Mouse (Mus musculus) layer of hippocampus, adult 8-10 months (tissue): Measurements from ENCODE around the gene Cdc42bpg. TPM values are rescaled to one million over a fixed set of nuclear protein-coding genes. Genes with fewer than 3 reads are reported as not detected.
"Not testable (repeated sequence)": the region's sequence is repeated elsewhere in the genome, so short reads cannot be mapped to it uniquely, and the experiment has no call there.

ENCODE experiments used
- DNase-seq, 2 experiments: peaks; one replicate each; pipeline ENCODE4 v3.0.0; 2022; ENCODE audit warnings: low spot score in 2 of 2
- total RNA-seq, 4 experiments: library from RNA; stranded (reverse); gene quantifications; 2 replicates each; pipeline ENCODE4 v1.2.4; 2022

Gene Cdc42bpg
- total RNA-seq, 4 experiments from 2014 or later, result 5.9 to 9.5 (median 6.5) TPM

DNA sequence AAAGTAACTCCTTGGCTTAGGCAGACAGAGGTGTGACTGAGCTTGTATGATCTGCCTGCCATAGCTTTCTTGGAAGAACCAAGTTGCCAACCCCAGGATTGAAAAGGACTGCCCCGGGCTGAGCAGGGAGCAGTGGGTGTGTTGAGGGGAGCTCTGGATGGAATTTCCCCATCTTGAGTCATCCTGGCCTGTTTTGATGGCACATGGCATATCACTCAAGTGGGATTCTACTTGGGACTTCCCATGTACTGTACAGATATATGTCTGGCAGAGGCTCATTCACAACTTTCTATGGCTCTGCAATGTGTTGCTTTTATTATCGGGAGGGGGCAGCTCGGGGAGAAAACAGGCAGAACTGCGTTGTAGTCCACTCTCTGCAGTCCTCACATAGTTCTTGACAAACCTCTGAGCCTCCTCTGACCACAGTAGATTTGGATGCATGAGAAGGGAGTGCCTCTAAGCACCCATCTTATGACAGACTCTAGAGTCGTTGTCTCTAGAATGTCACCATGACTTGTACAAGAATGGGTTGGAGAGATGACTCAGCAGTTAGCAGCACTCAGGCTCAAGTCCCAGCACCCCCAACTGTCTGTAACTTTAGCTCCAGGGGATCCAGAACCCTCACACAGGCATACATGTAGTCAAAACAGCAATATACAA, 9.6 kb upstream of the Cdc42bpg start:
- DNase-seq, result no peak

DNA sequence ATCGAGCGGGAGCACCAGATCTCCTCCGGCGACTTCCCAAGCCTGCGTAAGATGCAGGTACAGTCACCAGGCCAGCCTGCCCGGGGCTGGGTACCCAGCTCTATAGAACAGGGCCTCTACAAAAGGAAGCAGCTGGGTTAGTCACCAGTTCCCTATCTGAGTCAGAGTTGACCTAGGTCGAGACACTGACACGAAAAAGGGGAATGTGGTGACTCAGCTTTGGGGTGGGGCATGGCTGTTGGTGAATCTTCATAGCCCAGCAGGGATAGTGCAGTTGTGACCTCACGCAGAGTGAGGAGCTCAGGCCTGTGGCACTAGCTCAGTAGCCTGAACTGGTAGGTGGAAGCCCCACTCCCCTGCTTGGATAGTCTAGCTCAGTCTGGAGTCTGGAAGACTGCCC, 8.6 kb upstream of the Cdc42bpg start:
- DNase-seq, result no peak

DNA sequence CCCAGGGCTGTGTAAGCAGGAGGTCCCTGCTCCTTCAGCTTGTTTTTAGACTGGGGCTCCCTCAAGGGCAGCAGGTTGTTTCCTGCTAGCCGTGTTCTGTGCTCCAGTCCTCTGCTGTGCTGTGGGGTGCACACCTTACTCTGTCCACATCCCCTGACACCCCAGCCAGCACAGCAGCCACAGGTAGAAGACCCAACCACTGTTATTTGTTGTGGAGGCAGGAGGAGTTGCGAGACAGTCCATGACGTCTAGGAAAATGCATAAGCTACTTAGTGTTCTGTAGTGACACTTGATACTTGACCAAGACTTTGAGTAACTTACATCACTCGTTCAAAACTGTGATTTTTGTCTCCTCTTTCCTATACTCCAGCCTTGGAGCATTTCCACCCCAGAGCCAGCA, 7.3 kb upstream of the Cdc42bpg start:
- DNase-seq, result no peak

DNA sequence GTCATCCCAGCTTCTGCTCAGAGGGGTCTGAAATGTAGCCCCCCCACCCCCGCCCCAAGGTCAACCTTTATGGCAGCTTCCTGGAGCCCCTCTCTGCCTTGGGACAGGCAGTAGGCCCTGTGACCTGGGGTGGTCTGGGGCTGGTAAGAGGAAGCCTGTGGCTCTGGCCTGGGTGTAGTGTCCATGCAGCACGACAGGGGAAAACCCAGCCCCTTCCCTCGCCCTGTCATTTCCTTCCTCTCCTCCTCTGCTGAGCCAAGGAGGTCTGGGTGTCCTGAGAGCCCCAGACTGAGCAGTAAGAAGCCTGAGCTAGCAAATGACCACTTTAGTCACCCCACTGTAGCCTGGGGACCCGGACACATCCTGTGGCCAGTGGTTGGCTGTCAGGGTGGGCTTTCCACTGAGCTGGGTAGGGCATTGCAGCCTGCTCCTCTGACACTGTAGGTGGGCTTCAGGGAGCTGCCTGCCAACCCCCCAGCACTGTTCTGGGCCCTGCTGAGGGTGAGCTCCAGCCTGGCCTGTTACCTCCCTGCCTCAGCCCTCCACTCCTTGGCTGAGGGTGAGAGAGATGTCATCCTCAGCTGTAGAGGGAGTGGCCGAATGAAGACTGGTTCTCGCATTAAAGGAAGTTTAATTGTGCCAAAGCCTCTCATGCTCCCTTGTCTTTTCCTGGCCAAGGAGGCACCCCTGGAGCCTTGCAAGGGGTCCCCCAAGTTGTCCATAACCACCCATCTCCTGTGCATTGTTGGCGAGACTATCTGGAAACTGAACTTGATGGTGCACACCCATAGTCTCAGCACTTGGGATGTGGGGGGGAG, 6.6 kb upstream of the Cdc42bpg start:
- DNase-seq, result no peak

DNA sequence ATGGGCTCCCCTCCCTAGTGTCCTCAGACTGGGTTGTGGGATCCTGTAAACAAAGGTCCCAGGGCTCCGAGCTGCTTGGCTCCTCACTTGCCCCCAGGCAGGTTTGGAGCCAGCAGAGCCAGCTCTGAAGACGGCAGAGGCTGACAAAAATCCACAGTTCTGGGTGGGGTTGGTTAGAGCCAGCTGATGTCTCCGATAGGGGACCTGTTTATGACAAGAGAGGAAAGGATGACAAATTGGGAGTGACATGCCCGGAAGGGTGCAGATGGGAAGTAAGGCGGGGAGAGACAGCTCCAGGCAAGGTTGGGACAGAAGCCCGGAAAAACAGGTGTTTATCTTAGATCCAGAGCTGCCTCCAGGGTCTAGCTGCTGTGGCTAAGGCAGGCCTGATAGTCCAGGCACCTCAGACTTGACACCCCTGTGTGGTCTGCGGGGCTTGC, 5.8 kb upstream of the Cdc42bpg start:
- no peak for DNase-seq

DNA sequence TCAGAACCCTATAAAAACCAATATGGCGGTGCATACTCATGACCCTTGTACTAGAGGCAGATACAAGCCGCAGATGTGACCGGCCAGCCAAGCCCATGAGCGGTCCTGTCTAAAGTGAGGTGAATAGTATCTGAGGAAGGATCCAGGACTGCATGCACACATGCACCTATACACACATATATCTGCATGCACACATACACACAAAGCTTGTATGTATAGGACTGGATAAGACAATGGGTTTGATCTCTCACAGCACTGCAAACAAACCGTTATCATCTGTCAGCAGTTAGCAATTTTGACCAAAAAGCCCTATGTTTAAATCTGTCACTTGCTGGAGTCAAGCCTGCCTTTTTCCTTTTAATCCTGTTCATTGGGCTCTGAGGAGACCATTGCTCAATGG, 4.1 kb upstream of the Cdc42bpg start:
- DNase-seq, result no peak

DNA sequence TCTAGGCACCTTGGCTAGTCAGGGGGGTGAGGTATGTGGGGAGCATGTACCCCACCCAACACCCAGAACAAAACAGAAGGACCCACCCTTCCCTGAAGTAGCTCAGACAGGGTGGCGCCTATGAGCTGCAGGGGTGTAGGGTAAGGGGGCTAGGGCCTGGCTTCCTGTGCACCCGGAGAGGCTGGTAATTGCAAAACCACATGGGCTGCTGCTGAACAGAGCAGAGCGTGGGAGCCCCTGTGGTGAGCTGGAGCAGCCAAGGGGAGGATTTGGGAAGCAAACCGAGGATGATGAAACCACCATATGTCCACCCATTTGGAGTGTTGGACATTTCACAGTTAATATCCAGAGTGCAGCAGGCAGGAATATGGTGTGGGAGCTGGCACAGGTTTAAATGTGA, 3.7 kb upstream of the Cdc42bpg start:
- DNase-seq, result peak; percentile 58 to 66

DNA sequence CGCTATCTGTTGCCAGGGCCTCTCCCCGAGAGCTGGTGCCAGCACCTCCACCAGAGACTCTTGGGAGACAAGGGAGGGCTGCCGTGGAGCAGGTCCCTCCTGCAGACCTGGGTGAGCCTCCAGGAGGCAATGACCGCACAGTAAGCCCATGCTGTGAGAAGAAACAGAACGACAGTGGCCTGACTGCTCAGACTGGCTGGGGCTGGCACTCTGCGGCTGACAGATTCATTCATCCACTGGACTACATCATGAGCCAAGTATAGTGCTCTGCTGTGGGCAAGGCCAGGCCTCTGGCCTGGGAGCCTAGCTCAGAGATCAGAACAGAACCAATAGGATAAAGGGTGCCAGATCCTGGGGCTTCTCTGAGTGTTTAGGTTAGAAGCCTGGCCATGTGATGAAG, 2.4 kb upstream of the Cdc42bpg start:
- DNase-seq, result no peak

DNA sequence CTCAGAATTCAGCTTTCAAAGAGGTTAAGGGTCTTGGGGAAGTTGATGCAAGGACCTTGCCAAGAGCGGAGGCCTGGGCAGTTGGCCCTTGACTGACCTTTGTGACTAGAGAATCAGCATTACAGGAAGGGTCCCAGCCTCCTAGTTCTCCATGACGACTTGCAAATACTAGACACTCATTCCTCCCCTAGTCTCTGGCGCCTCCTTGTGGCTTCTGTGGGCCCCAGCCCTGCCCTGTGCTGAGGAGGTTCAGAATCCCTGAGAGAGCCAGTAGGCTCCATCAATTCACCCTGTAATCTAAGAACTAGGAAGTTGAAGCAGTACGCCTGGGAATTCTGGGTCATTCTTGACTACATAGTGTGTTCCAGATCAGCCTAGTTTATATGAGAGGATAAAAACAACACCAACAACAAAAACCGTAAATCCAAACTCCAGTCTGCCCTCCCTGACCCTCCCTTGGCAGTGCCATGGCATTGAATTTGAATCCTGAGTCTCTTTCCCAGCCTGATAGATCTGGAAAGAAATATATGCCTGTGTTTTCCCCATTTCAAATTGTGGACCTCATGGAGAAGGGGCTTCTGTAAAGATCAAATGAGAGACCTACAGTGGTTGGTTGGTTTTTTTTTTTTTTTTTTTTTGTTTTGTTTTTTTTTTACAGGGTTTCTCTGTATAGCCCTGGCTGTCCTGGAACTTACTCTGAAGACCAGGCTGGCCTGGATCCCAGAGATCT, 1.3 kb upstream of the Cdc42bpg start:
- peak; percentile 81 to 84 for DNase-seq

DNA sequence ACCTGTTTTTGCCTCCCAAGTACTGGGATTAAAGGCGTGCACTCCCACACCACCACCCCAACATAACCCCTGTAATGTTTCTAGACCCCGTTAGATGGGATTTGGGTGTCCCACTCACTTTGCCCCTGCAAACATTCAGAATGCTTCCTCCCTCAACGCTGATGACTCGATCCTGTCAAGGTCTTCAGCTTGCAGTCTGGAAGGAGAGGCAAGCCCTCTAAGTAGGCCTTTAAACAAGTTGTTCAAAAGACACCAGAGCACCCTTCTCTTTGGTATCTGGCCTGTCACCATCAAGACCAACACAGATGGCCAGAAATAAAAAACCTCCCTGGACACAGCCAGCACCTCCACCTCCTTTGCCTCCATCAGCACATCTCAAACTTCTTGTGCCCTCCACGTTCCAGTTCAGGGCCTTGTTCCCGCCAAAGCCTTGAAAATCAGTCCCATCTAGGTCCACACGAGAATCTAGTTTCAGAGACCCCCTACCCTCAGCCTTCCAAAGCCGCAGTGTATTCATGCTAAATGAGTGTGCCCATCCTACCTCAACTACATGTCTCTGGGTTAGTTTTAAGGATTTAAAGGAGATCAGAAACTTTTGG, 640 bp upstream of the Cdc42bpg start:
- no peak for DNase-seq

DNA sequence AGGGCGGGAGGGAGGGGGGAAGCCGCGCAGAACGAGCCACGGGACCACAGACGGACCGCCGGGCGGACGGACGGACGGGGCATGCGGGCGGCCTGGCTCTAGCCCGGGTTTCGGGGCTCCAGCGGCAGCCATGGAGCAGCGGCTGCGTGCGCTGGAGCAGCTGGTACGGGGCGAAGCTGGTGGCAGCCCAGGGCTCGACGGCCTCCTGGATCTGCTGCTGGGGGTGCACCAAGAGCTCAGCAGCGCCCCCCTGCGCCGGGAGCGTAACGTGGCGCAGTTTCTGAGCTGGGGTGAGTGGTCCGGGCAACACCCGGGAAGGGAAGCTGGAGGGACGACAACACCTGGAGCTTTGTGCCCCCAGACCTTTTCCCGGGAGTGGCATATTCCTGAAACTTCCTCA, 330 bp downstream of the Cdc42bpg start:
- DNase-seq, result no peak

DNA sequence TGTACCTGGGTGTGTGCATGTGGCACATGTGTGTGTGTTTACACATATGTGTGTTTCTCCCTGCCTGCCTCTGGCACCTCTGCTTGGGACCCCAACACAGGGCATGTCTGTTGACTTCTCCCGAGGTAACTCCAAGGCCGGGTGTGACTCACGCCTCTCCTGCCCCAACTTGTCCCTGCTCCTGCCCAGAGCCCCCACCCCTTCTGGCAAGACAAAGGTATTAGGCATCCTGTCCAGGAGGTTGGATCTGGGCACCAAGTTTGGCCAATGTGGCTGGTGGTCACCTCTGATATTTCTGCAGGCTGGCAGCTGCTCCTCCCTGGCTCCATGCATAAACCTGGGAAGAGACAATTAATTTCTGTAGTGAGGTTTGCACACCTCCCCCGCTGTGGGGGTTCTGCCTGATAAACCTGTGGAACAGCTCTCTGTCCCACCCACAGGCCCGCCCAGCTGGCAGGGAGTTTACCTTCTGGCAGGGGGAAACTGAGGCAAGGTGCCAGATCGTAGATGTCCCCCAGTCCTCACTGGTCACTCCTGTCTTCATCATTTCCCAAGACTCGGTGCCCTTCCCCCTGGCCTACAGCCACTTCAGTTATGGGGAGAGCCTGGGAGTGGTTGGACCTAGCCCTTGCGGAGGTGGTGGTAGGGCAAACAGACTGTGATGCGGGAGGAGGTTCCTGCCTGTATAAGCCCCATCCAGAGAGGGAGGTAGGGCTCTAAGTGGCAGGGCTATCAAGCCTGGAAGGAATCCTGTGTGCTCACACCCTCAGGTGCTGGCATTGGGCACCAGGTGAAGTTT, 1.7 kb downstream of the Cdc42bpg start:
- DNase-seq, result no peak

DNA sequence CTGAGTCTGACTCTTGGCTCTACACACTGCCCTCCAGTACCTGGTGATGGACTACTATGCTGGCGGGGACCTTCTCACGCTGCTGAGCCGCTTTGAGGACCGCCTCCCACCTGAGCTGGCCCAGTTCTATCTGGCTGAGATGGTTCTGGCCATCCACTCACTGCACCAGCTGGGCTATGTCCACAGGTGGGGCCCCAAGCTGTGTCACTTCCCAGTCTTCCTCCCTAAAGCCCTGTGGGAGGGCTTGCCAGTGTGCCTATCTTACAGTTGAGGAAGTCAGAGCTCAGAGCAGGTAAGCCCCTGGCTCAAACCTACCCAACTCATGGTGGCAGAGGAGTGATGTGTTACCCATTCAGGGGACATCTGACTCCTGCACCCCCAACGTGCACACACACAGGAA, 3.9 kb downstream of the Cdc42bpg start:
- DNase-seq, result no peak

DNA sequence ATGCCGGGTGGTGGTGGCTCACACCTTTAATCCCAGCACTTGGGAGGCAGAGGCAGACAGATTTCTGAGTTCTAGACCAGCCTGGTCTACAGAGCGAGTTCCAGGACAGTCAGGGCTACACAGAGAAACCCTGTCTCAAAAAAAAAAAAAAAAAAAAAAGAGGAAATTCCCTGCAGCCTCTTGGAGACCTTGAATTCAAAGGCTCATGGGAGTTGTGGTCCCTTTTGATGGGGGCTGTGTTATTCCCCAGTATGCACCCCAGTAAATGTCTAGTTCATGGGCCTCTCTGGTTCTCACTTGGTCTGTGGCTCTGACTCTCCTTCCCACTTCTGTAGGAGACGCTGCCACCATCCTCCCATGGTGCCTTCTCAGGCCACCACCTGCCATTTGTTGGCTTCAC, 5.5 kb downstream of the Cdc42bpg start:
- DNase-seq, result not testable (repeated sequence)

DNA sequence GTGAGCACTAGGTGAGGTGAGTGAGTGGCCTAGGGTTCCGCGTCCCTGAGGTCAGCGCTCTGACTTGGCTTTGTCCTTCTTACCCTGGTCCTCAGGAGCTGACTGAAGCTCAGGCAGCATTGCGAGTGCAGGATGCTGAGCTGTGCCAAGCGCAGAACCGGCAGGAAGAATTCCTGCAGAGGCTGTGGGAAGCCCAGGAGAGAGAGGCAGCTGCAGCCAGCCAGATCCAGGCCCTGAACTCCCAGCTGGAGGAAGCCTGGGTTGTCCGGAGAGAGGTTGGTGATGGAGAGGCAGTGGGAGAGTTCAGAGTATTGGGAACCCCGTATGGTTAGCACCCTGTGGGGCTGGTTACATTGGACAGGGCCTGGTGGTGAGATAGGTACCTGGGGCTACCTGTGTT, 7.5 kb downstream of the Cdc42bpg start:
- no peak for DNase-seq

DNA sequence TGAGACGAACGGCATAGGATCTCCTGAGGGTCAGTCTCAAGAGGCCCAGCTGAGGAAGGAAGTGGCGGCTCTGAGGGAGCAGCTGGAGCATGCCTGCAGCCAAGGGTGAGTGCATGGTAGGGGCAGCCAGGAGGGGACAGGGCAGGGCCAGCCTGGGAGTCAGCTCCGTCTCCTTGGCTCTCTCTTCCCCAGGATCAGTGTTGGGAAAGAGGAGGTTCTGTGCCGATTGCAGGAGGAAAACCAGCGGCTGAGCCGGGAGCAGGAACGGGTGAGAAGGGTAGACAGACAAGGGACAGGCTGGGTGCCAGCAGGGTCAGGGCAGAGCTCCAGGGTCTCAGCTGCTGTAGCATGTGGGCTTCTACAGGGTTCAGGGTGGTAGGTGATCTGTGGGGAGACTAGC, 8.3 kb downstream of the Cdc42bpg start:
- DNase-seq, result no peak

DNA sequence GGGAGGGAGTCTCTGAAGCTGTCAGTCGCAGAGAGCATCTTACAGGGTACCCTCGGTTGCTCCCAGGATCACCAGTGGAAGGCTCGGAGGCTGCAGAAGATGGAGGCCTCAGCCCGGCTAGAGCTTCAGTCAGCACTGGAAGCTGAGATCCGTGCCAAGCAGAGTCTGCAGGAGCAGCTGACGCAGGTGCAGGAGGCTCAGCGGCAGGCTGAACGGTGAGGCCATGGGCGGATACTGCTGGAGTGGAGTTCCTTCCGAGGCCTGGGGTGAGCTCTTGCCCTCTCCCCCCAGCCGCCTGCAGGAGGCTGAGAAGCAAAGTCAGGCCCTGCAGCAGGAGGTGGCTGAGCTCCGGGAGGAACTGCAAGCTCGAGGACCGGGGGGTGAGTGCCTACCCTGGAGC, 9.3 kb downstream of the Cdc42bpg start:
- no peak for DNase-seq

DNA sequence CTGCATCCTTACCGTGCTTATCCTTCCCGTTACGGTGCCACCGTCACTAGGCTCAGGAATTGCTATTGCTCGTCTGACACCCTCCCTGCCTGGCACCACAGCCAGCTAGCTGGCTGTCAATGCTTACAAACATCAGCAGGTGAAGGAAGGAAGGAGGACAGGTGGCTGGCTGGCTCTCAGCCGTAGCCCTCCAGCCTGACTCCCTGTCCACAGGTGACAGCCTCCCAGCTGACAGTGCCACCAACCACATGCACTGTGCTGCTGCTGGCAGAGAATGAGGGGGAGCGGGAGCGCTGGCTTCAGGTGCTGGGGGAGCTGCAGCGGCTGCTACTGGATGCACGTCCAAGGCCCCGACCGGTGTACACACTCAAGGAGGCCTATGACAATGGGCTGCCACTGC, 11.9 kb downstream of the Cdc42bpg start:
- DNase-seq, result no peak

DNA sequence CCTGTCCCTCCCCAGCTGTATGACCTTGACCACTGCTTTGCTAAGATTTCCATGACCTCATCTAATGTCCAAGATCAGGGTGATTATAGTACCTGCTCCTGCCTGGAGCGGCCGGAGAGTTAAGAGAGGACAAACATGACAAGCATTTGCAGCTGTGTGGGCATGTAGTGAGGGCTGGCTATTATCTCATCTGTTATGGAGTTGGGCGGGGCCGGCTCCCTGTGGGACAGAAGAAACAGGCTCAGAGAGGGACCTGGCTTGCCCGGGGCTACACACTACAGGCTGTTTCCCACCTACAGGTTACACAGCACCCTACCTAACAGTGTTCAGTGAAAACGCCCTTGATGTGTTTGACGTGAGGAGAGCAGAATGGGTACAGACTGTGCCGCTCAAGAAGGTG, 15.1 kb downstream of the Cdc42bpg start:
- no peak for DNase-seq

DNA sequence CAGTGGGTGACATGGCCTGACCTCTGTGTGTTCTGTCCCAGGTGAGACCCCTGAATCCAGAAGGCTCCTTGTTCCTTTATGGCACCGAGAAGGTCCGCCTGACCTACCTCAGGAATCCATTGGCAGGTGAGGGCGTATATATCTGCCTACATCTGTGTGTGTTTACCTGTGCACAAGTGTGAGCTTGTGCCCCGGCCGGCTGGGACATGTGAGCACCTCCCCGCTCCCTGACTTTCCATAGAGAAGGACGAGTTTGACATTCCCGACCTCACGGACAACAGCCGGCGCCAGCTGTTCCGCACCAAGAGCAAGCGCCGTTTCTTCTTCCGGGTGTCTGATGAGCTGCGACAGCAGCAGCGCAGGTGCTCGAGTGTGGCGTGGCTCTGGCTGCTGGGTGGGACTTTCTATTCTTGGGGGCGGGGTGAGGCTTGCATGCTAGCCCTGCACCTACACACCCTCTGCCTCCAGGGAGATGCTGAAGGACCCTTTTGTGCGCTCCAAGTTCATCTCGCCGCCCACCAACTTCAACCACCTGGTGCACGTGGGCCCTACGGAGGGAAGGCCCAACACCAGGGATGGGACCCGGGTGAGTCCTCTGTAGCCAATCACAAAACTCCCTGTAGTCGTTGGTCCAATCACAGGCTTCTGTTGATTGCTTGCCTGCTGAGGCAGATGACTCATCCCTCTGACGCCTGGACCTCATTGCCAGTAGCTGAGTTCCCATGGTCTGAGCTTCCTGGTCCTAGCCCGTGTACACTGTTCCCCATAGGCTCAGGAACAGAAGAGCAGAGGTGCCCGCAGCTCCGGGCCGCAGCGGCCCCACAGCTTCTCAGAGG, 15.7 kb downstream of the Cdc42bpg start:
- DNase-seq, result no peak
